Mouse (Mus musculus) lung, embryonic 14.5 days (tissue): Measurements from ENCODE around the gene Nxpe4. TPM values are rescaled to one million over a fixed set of nuclear protein-coding genes. Genes with fewer than 3 reads are reported as not detected.

Experiments used
- ATAC-seq: fragments of 200-750 bp; cut with Nextera tagmentation; 2 replicates; pipeline ENCODE4 v1.8.0; 2017; ENCODE audit warnings: mild to moderate bottlenecking, moderate TSS enrichment, moderate library complexity; ENCODE audit not compliant: insufficient read depth
- DNase-seq: peaks from one replicate; pipeline ENCODE4 v3.0.0-alpha.2; 2015
- H3K27ac ChIP-seq: fragments of 300-500 bp; sonication (generic); 2 replicates; pipeline ENCODE4 v1.5.1; 2014; ENCODE audit warnings: low read depth, mild to moderate bottlenecking, moderate library complexity
- H3K27me3 ChIP-seq: fragments of 300-500 bp; sonication (generic); 2 replicates; pipeline ENCODE4 v1.6.1; 2014; ENCODE audit warnings: low read length, control low read depth; ENCODE audit not compliant: insufficient read depth
- H3K36me3 ChIP-seq: fragments of 300-500 bp; sonication (generic); 2 replicates; pipeline ENCODE4 v1.6.1; 2014; ENCODE audit warnings: control low read depth; ENCODE audit not compliant: insufficient read depth
- H3K4me1 ChIP-seq: fragments of 300-500 bp; sonication (generic); 2 replicates; pipeline ENCODE4 v1.6.1; 2014; ENCODE audit warnings: antibody characterized with exemption, control low read depth; ENCODE audit not compliant: insufficient read depth
- H3K4me2 ChIP-seq: fragments of 300-500 bp; sonication (generic); 2 replicates; pipeline ENCODE4 v1.6.1; 2014; ENCODE audit warnings: mild to moderate bottlenecking
- H3K4me3 ChIP-seq: fragments of 300-500 bp; sonication (generic); 2 replicates; pipeline ENCODE4 v1.5.1; 2014; ENCODE audit warnings: low read depth, low read length
- H3K9ac ChIP-seq: fragments of 300-500 bp; sonication (generic); 2 replicates; pipeline ENCODE4 v1.6.1; 2014
- H3K9me3 ChIP-seq: fragments of 300-500 bp; sonication (generic); 2 replicates; pipeline ENCODE4 v1.6.1; 2016; ENCODE audit warnings: low read depth, low read length, control low read depth
- CTCF ChIP-seq: IDR thresholded peaks from 2 replicates; pipeline ENCODE4 v1.5.1; 2016; ENCODE audit warnings: antibody characterized with exemption, low read depth
- WGBS: fragments of 180-500 bp; shearing (Covaris S2); extraction: QIAGEN DNeasy Blood & Tissue Kit; methylation state at CpG from one replicate; pipeline ENCODE4 v1.1.7; 2014; 5-methylcytosine and 5-hydroxymethylcytosine counted together
- polyA plus RNA-seq: library from polyadenylated mRNA; unstranded; fragments of >200 nt; fragmentation: Nextera tagmentation; extraction: Ambion mirVana; gene quantifications from 2 replicates; pipeline ENCODE4 v1.2.1, GENCODE M21; 2014

The Nxpe4 gene
- polyA plus RNA-seq, 1 experiment from 2014 or later = 6.2 TPM

- Histone ChIP-seq H3K27ac (no peak overlapping the region), H3K4me2 (no peak overlapping the region), H3K9ac (no peak overlapping the region), H3K4me3 (no peak overlapping the region), H3K36me3 (no peaks in the 10 kb centered on the region), H3K27me3 (peaks cover under 1% of the 10 kb centered on the region; the same call in 1 of the 2 replicates), H3K9me3 (no peaks in the 10 kb centered on the region), H3K4me1 (no peaks in the 10 kb centered on the region)
- WGBS = 32% methylated on average over 12 of the region's 12 CpGs
- no peak for ATAC-seq
- peak; percentile 86 for DNase-seq
- TF ChIP-seq CTCF = peak; percentile 75
Observed at GRCm38 (mm10) chr9:48257741-48258423, 96.1 kb downstream of the Nxpe4 start.

- no peak overlapping the region for H3K4me2 ChIP-seq
- no peaks in the 10 kb centered on the region for H3K9me3 ChIP-seq
- no peak for DNase-seq
- no peak overlapping the region for H3K27ac ChIP-seq
- H3K4me3 ChIP-seq = no peak overlapping the region
- no peaks in the 10 kb centered on the region for H3K27me3 ChIP-seq
- ATAC-seq = no peak
- 0 out of 2 replicates have a peak, but pooled peaks cover 5% of the 10 kb centered on the region for H3K4me1 ChIP-seq
- no peak overlapping the region for H3K9ac ChIP-seq
- H3K36me3 ChIP-seq = no peaks in the 10 kb centered on the region
- 88% methylated on average over 6 of the region's 6 CpGs for WGBS
- TF ChIP-seq CTCF = no peak
Observed at GRCm38 (mm10) chr9:48264616-48265015, 102.8 kb downstream of the Nxpe4 start.

DNA sequence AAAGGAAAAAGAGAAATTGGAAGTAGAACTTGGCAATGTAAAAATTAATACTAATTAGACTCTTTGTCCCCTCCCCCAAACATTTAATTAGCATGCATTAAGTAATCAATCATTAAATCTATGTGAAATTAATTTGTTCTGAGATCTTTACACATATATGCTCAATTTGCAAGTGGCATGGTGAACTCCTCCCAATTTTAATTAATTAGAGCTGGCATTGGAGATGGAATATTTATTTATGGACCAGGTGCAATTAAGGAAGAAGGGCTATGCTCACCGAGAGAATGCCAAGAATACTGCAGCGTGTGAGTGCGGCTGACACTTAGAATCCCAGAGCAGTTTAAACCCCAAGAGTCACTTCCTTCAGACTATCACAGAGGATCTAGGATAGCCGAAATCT lies 103.7 kb downstream of the Nxpe4 start:
- Histone ChIP-seq H3K27me3 (no peaks in the 10 kb centered on the region), H3K4me2 (no peak overlapping the region)
- TF ChIP-seq CTCF = no peak

DNA sequence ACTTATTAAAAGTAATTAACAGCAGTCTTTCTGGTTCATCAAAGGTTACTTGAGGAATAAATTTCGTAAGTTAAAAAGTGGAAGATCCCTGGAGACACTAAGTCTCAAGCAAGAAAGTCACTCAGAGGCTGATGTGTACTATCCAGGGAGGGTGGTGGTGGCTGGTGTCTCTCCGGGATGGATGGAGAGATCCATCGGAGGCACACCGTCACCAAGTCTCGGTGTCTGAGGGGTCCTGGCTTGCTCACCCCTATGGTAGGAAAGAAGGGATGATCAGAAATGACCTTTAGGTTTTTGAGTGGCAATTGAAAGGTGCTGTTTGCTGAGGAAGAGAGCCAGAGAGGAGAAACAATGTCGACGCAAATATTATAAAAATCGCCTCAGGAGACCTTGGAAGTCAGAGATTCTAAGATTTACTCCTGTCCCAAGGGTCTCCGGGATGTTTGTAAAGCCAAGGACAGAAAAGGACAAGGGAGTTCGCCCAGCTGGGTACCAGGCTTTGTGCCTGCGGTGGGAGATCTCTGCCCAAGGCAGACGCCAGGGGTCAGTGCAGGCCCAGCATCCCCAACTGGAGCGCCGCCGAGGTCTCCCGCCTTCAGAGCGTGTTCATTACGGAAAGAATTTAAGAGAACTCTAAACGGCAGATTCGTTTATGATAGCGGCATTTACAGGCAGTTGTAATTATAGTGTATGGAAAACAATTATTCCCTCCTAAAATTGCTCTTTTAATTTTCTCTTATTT lies 104.6 kb downstream of the Nxpe4 start:
- DNase-seq = peak; percentile 92
- H3K4me2 ChIP-seq = peak overlapping the region; percentile 71
- peak; percentile 97 for ATAC-seq
- H3K9me3 ChIP-seq = no peaks in the 10 kb centered on the region
- H3K4me1 ChIP-seq = 0 out of 2 replicates have a peak, but pooled peaks cover 5% of the 10 kb centered on the region
- H3K4me3 ChIP-seq = peak overlapping the region; percentile 38
- WGBS = 11% methylated on average over 21 of the region's 21 CpGs
- TF ChIP-seq CTCF = peak; percentile 90
- no peak overlapping the region for H3K27ac ChIP-seq
- H3K36me3 ChIP-seq = no peaks in the 10 kb centered on the region
- peak overlapping the region; percentile 40; the same call in 1 of the 2 replicates for H3K9ac ChIP-seq
- no peaks in the 10 kb centered on the region for H3K27me3 ChIP-seq

More for the DNA sequence above, 103.7 kb downstream of the Nxpe4 start:
- no peak overlapping the region for H3K9ac ChIP-seq
- ATAC-seq (no peak), DNase-seq (no peak)
- H3K36me3 ChIP-seq = no peaks in the 10 kb centered on the region
- no peak overlapping the region for H3K4me3 ChIP-seq
- no peak overlapping the region for H3K27ac ChIP-seq
- no peaks in the 10 kb centered on the region for H3K9me3 ChIP-seq
- H3K4me1 ChIP-seq = 0 out of 2 replicates have a peak, but pooled peaks cover 5% of the 10 kb centered on the region
- 67% methylated on average over 4 of the region's 4 CpGs for WGBS

GRCm38 (mm10) chr9:48267028-48267441 lies 105.2 kb downstream of the Nxpe4 start:
- Histone ChIP-seq H3K36me3 (no peaks in the 10 kb centered on the region), H3K27me3 (no peaks in the 10 kb centered on the region), H3K9ac (peak overlapping the region; percentile 40; the same call in 1 of the 2 replicates), H3K9me3 (no peaks in the 10 kb centered on the region), H3K4me1 (0 out of 2 replicates have a peak, but pooled peaks cover 5% of the 10 kb centered on the region), H3K4me3 (peak overlapping the region; percentile 38), H3K4me2 (peak overlapping the region; percentile 71), H3K27ac (no peak overlapping the region)
- 1% methylated on average over 16 of the region's 16 CpGs for WGBS
- no peak for TF ChIP-seq CTCF
- peak; percentile 97 for ATAC-seq
- DNase-seq = peak; percentile 72

GRCm38 (mm10) chr9:48267960-48268359 lies 106.1 kb downstream of the Nxpe4 start:
- 39% methylated on average over 1 of the region's 1 CpGs for whole genome bisulfite sequencing
- H3K9ac ChIP-seq = no peak overlapping the region
- no peak overlapping the region; the same call in 1 of the 2 replicates for H3K4me2 ChIP-seq
- no peaks in the 10 kb centered on the region for H3K36me3 ChIP-seq
- no peak overlapping the region for H3K27ac ChIP-seq
- DNase-seq (peak; percentile 22), ATAC-seq (no peak)
- 0 out of 2 replicates have a peak, but pooled peaks cover 5% of the 10 kb centered on the region for H3K4me1 ChIP-seq
- H3K27me3 ChIP-seq = no peaks in the 10 kb centered on the region
- H3K4me3 ChIP-seq = no peak overlapping the region
- H3K9me3 ChIP-seq = no peaks in the 10 kb centered on the region
- no peak for TF ChIP-seq CTCF

DNA sequence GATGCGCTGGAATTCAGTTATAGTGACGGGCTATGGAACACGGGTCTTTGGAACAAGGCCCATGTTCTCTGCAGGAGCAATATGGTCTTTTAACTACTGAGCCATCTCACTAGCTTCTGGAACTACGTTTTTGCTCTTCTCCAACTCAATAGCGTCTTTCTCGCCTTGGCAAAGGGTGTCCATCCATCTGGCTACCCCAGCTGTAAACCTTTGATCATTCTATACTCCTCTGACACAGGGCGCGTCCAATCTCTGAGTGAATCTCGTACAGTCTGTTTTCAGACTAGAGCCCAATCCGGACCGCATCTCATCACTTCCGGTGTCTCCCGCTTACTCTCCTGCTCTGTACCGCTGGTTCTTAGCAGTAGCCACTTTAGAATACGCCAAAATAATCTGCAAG lies 115.0 kb downstream of the Nxpe4 start:
- Histone ChIP-seq H3K27me3 (no peaks in the 10 kb centered on the region), H3K36me3 (no peaks in the 10 kb centered on the region), H3K27ac (no peak overlapping the region), H3K4me1 (no peaks in the 10 kb centered on the region), H3K9ac (no peak overlapping the region), H3K4me3 (no peak overlapping the region), H3K9me3 (no peaks in the 10 kb centered on the region), H3K4me2 (peak overlapping the region; percentile 16; the same call in 1 of the 2 replicates)
- WGBS = 79% methylated on average over 15 of the region's 15 CpGs
- no peak for ATAC-seq
- no peak for TF ChIP-seq CTCF
- no peak for DNase-seq
